Mouse (Mus musculus) stomach, embryonic 16.5 days (tissue): ENCODE measurements around the gene Spef1. TPM values are rescaled to one million over a fixed set of nuclear protein-coding genes. Genes with fewer than 3 reads are reported as not detected.

Source experiments
- ATAC-seq: fragments of 200-750 bp; cut with Nextera tagmentation; 2 replicates; pipeline ENCODE4 v1.8.0; 2017; ENCODE audit warnings: moderate number of reproducible peaks, moderate TSS enrichment; ENCODE audit not compliant: insufficient read depth, low FRiP score
- H3K27ac ChIP-seq: fragments of 300-500 bp; sonication (generic); 2 replicates; pipeline ENCODE4 v1.5.1; 2014; ENCODE audit warnings: low read length
- H3K27me3 ChIP-seq: fragments of 300-500 bp; sonication (generic); 2 replicates; pipeline ENCODE4 v1.6.1; 2014; ENCODE audit warnings: low read length, control low read depth, mixed read lengths; ENCODE audit not compliant: control insufficient read depth, insufficient read depth
- H3K36me3 ChIP-seq: fragments of 300-500 bp; sonication (generic); 2 replicates; pipeline ENCODE4 v1.6.1; 2014; ENCODE audit warnings: low read length; ENCODE audit not compliant: control insufficient read depth, insufficient read depth
- H3K4me1 ChIP-seq: fragments of 300-500 bp; sonication (generic); 2 replicates; pipeline ENCODE4 v1.6.1; 2014; ENCODE audit warnings: low read length, control low read depth, mixed read lengths; ENCODE audit not compliant: control insufficient read depth, insufficient read depth
- H3K4me2 ChIP-seq: fragments of 300-500 bp; sonication (generic); 2 replicates; pipeline ENCODE4 v1.6.1; 2014; ENCODE audit warnings: low read depth, low read length, mixed read lengths
- H3K4me3 ChIP-seq: fragments of 300-500 bp; sonication (generic); replicated peaks from 2 replicates; pipeline ENCODE4 v1.5.1; 2014; ENCODE audit warnings: mild to moderate bottlenecking, low read length
- H3K9ac ChIP-seq: fragments of 300-500 bp; sonication (generic); 2 replicates; pipeline ENCODE4 v1.6.1; 2014; ENCODE audit warnings: low read length
- H3K9me3 ChIP-seq: fragments of 300-500 bp; sonication (generic); replicated peaks from 2 replicates; pipeline ENCODE4 v1.6.1; 2016; ENCODE audit warnings: low read length, control low read depth; ENCODE audit not compliant: control insufficient read depth
- WGBS: fragments of 180-500 bp; shearing (Covaris S2); extraction: QIAGEN DNeasy Blood & Tissue Kit; methylation state at CpG from one replicate; pipeline ENCODE4 v1.1.7; 2014; 5-methylcytosine and 5-hydroxymethylcytosine counted together
- polyA plus RNA-seq: library from polyadenylated mRNA; unstranded; fragments of >200 nt; fragmentation: Nextera tagmentation; extraction: Ambion mirVana; gene quantifications from 2 replicates; pipeline ENCODE4 v1.2.1, GENCODE M21; 2015

Spef1 gene
- polyA plus RNA-seq, 1 experiment from 2014 or later = 3.6 TPM

- Histone ChIP-seq H3K27me3 (no peaks in the 10 kb centered on the region), H3K36me3 (no peaks in the 10 kb centered on the region), H3K9me3 (no peaks in the 10 kb centered on the region), H3K4me3 (peak overlapping the region; percentile 58; the same call in 1 of the 2 replicates), H3K9ac (peak overlapping the region; percentile 81), H3K27ac (peak overlapping the region; percentile 91), H3K4me2 (peak overlapping the region; percentile 70), H3K4me1 (peaks cover 34% of the 10 kb centered on the region)
- no peak for ATAC-seq
- 76% methylated on average over 4 of the region's 4 CpGs for WGBS
Observed at GRCm38 (mm10) chr2:131209125-131209795, 22.2 kb upstream of the Spef1 start.

GRCm38 (mm10) chr2:131208356-131208755 lies 21.3 kb upstream of the Spef1 start:
- H3K9me3 ChIP-seq = no peaks in the 10 kb centered on the region
- peaks cover 39% of the 10 kb centered on the region for H3K4me1 ChIP-seq
- WGBS = 67% methylated on average over 2 of the region's 2 CpGs
- no peaks in the 10 kb centered on the region for H3K27me3 ChIP-seq
- no peak overlapping the region for H3K9ac ChIP-seq
- ATAC-seq = no peak
- H3K4me3 ChIP-seq = no peak overlapping the region
- no peak overlapping the region for H3K4me2 ChIP-seq
- H3K27ac ChIP-seq = peak overlapping the region; percentile 41
- H3K36me3 ChIP-seq = no peaks in the 10 kb centered on the region

GRCm38 (mm10) chr2:131206778-131207177 lies 19.7 kb upstream of the Spef1 start, which contains the start of gene Ap5s1:
Gene Ap5s1, plus strand, starts transcription at chr2:131207078.
- Histone ChIP-seq H3K4me1 (peaks cover 35% of the 10 kb centered on the region), H3K9me3 (no peaks in the 10 kb centered on the region), H3K4me3 (no peak within 1 kb of the TSS), H3K27me3 (no peaks in the 10 kb centered on the region), H3K4me2 (no peak within 1 kb of the TSS), H3K36me3 (no peaks in the 10 kb centered on the region), H3K9ac (no peak within 1 kb of the TSS), H3K27ac (no peak within 1 kb of the TSS)
- ATAC-seq = no peak
- 77% methylated on average over 4 of the region's 4 CpGs for WGBS

- 77% methylated on average over 8 of the region's 8 CpGs for WGBS
- H3K4me1 ChIP-seq = peaks cover 29% of the 10 kb centered on the region
- H3K36me3 ChIP-seq = no peaks in the 10 kb centered on the region
- H3K9me3 ChIP-seq = no peaks in the 10 kb centered on the region
- no peak overlapping the region; the same call in 1 of the 2 replicates for H3K4me2 ChIP-seq
- no peaks in the 10 kb centered on the region for H3K27me3 ChIP-seq
- H3K27ac ChIP-seq = peak overlapping the region; percentile 93
- ATAC-seq = no peak
- no peak overlapping the region for H3K9ac ChIP-seq
- no peak overlapping the region for H3K4me3 ChIP-seq
Observed at GRCm38 (mm10) chr2:131205521-131206182, 18.6 kb upstream of the Spef1 start.

- Histone ChIP-seq H3K27me3 (no peaks in the 10 kb centered on the region), H3K9ac (peak overlapping the region; percentile 50), H3K4me2 (peak overlapping the region; percentile 22; the same call in 1 of the 2 replicates), H3K36me3 (no peaks in the 10 kb centered on the region), H3K4me1 (peaks cover 26% of the 10 kb centered on the region), H3K4me3 (0 out of 2 replicates have a peak overlapping the region, but pooled peaks have one; percentile 9), H3K9me3 (no peaks in the 10 kb centered on the region), H3K27ac (peak overlapping the region; percentile 93)
- WGBS = 18% methylated on average over 7 of the region's 7 CpGs
- peak; percentile 93 for ATAC-seq
Observed at GRCm38 (mm10) chr2:131204410-131204981, 17.4 kb upstream of the Spef1 start.

- Histone ChIP-seq H3K27me3 (no peaks in the 10 kb centered on the region), H3K9me3 (no peaks in the 10 kb centered on the region), H3K27ac (peak overlapping the region; percentile 93), H3K4me3 (no peak overlapping the region), H3K4me2 (peak overlapping the region; percentile 42; the same call in 1 of the 2 replicates), H3K36me3 (no peaks in the 10 kb centered on the region), H3K9ac (peak overlapping the region; percentile 37; the same call in 1 of the 2 replicates), H3K4me1 (peaks cover 21% of the 10 kb centered on the region)
- ATAC-seq = peak; percentile 27; the same call in 1 of the 2 replicates
- 64% methylated on average over 6 of the region's 6 CpGs for WGBS
Observed at GRCm38 (mm10) chr2:131203816-131204409, 16.8 kb upstream of the Spef1 start.

- WGBS = 93% methylated on average over 3 of the region's 3 CpGs
- no peak overlapping the region for H3K27ac ChIP-seq
- H3K27me3 ChIP-seq = no peaks in the 10 kb centered on the region
- ATAC-seq = no peak
- H3K4me2 ChIP-seq = no peak overlapping the region
- no peaks in the 10 kb centered on the region for H3K9me3 ChIP-seq
- no peaks in the 10 kb centered on the region for H3K36me3 ChIP-seq
- no peak overlapping the region for H3K9ac ChIP-seq
- H3K4me3 ChIP-seq = no peak overlapping the region
- peaks cover 21% of the 10 kb centered on the region for H3K4me1 ChIP-seq
Observed at GRCm38 (mm10) chr2:131201262-131201661, 14.2 kb upstream of the Spef1 start.

GRCm38 (mm10) chr2:131200710-131201109 lies 13.6 kb upstream of the Spef1 start:
- Histone ChIP-seq H3K9me3 (no peaks in the 10 kb centered on the region), H3K4me3 (no peak overlapping the region), H3K36me3 (peaks cover 1% of the 10 kb centered on the region; the same call in 1 of the 2 replicates), H3K27me3 (no peaks in the 10 kb centered on the region), H3K9ac (no peak overlapping the region), H3K4me1 (peaks cover 21% of the 10 kb centered on the region), H3K27ac (no peak overlapping the region), H3K4me2 (no peak overlapping the region)
- 69% methylated on average over 2 of the region's 2 CpGs for WGBS
- ATAC-seq = no peak
